In genomic region chr10:120246994-120247750, GRCm38 (mm10) we compare ENCODE assay signal across 8 mouse cellular contexts. TPM values are rescaled to one million over a fixed set of nuclear protein-coding genes. Genes with fewer than 3 reads are reported as not detected.
DNase-seq lines count a peak whose midpoint lies in the region; ATAC-seq and TF ChIP-seq lines count a peak whose summit lies in the region.

No protein-coding gene starts in this region.

- no peak for TF ChIP-seq POLR2A in cortical plate, adult 2 months (IDR thresholded peaks at IDR 0.05; ENCODE audit: extremely low read depth, insufficient read depth, low read length)

- H3K9me3 ChIP-seq in E14TG2a.4 (ENCODE audit: low read length), result no peaks in the 10 kb centered on the region

- no peaks in the 10 kb centered on the region for H3K36me3 ChIP-seq in E14TG2a.4 (ENCODE audit: insufficient read depth, low read length)

- peaks cover 10% of the 10 kb centered on the region for H3K4me1 ChIP-seq in E14TG2a.4 (replicated peaks; ENCODE audit: low read depth, low read length)
- no peaks in the 10 kb centered on the region for H3K4me1 ChIP-seq in cortical plate, adult 2 months (ENCODE audit: control insufficient read depth, insufficient read depth, low read length)

- peaks cover 8% of the 10 kb centered on the region; the same call in 1 of the 2 replicates for H3K27me3 ChIP-seq in E14TG2a.4 (ENCODE audit: insufficient read depth, low read length)

- H3K4me3 ChIP-seq in gastrocnemius, adult 2 months, result no peak overlapping the region
- H3K4me3 ChIP-seq in E14TG2a.4 (replicated peaks; ENCODE audit: low read length), result no peak overlapping the region
- no peak overlapping the region for H3K4me3 ChIP-seq in cortical plate, adult 2 months (ENCODE audit: insufficient read depth, low read length)

- H3K27ac ChIP-seq in gastrocnemius, adult 2 months, result no peak overlapping the region
- no peak overlapping the region for H3K27ac ChIP-seq in cortical plate, adult 2 months (ENCODE audit: insufficient read depth, low read length)

- peak; percentile 70 for TF ChIP-seq CTCF in gastrocnemius, adult 2 months (IDR thresholded peaks at IDR 0.05)
- peak; percentile 87 for TF ChIP-seq CTCF in E14TG2a.4 (conservative IDR thresholded peaks at IDR 0.05; ENCODE audit: low read length)
- peak; percentile 62 for TF ChIP-seq CTCF in cortical plate, adult 2 months (IDR thresholded peaks at IDR 0.05; ENCODE audit: extremely low read depth, insufficient read depth, low read length)

- intact Hi-C loops in gastrocnemius, adult 2 months (cut with DNase I), result no loop called here
- intact Hi-C loops in heart, postnatal 10 days (cut with DNase I), result loop anchor here (5.0 to 10.0 kb wide), 2 partner anchors 455 to 1008 kb away; no protein-coding TSS in a partner anchor

- peak; percentile 97 for ATAC-seq in megakaryocyte, adult 5-6 weeks (ENCODE audit: poor library complexity, severe bottlenecking)

- peak; percentile 22 for DNase-seq in gastrocnemius, adult 2 months
- no peak for DNase-seq in gastrocnemius, postnatal 4 days (ENCODE audit: low spot score in 2 of 2)
- DNase-seq in heart, postnatal 10 days, result peak; percentile 61 to 69
- DNase-seq in layer of hippocampus, postnatal 10 days (ENCODE audit: low spot score in 2 of 2), result peak; percentile 36 to 59
- peak; percentile 17 to 54 for DNase-seq in spleen, postnatal 10 days (ENCODE audit: low spot score in 2 of 2)

RNA-seq across cellular contexts. Expression of gene Llph, which starts 20.3 kb away (rescaled TPM):
- total RNA-seq in gastrocnemius, adult 2 months (2021), result 10 to 100 TPM; 17.0 to 17.2 TPM
- total RNA-seq in gastrocnemius, postnatal 4 days (2021), result 10 to 100 TPM; 18.9 to 19.6 TPM
- polyA plus RNA-seq in cortical plate, adult 2 months (2012; rRNA removed), result 41.3 and 43.6 TPM in 2 replicates
- 1 to 10 TPM; 7.8 to 8.3 TPM for total RNA-seq in heart, postnatal 10 days (2021)
- 10 to 100 TPM; 21.5 to 24.2 TPM for total RNA-seq in layer of hippocampus, postnatal 10 days (2021)
- total RNA-seq in megakaryocyte, adult 5-6 weeks (2015), result 41.4 and 49.0 TPM in 2 replicates
- 48.6 and 49.8 TPM in 2 replicates for total RNA-seq in megakaryocyte, adult 5-6 weeks (2017)

RNA-seq across cellular contexts. Expression of gene Irak3, which starts 45.2 kb away (rescaled TPM):
- 1 to 10 TPM; 2.6 to 2.7 TPM for total RNA-seq in gastrocnemius, adult 2 months (2021)
- total RNA-seq in gastrocnemius, postnatal 4 days (2021), result 1 to 10 TPM; 4.6 to 6.2 TPM
- polyA plus RNA-seq in cortical plate, adult 2 months (2012; rRNA removed), result 0.74 and 0.90 TPM in 2 replicates
- 1 to 10 TPM; 3.4 to 4.2 TPM for total RNA-seq in heart, postnatal 10 days (2021)
- total RNA-seq in layer of hippocampus, postnatal 10 days (2021), result under 1 TPM; 0.22 to 0.64 TPM
- total RNA-seq in megakaryocyte, adult 5-6 weeks (2015), result 75.8 and 77.8 TPM in 2 replicates
- 30.4 and 35.9 TPM in 2 replicates for total RNA-seq in megakaryocyte, adult 5-6 weeks (2017)

RNA-seq across cellular contexts. Expression of gene Tmbim4, which starts 45.8 kb away (rescaled TPM):
- total RNA-seq in gastrocnemius, adult 2 months (2021), result 10 to 100 TPM; 71.5 to 77.2 TPM
- 10 to 100 TPM; 67.2 to 69.4 TPM for total RNA-seq in gastrocnemius, postnatal 4 days (2021)
- polyA plus RNA-seq in cortical plate, adult 2 months (2012; rRNA removed), result 96.7 and 102 TPM in 2 replicates
- total RNA-seq in heart, postnatal 10 days (2021), result 100 to 1,000 TPM in 1 of 2 experiments, 10 to 100 TPM in 1; 97.7 to 106 TPM
- 10 to 100 TPM; 56.2 to 57.1 TPM for total RNA-seq in layer of hippocampus, postnatal 10 days (2021)
- total RNA-seq in megakaryocyte, adult 5-6 weeks (2015), result 91.3 and 112 TPM in 2 replicates
- total RNA-seq in megakaryocyte, adult 5-6 weeks (2017), result 97.0 and 100 TPM in 2 replicates

Comparison
In these comparisons a context has a peak if more than half of its experiments do, and no peak if none do; other contexts are left out.
1. DNase-seq: peak in gastrocnemius, adult 2 months (single experiment), heart, postnatal 10 days (2 of 2), layer of hippocampus, postnatal 10 days (2 of 2) and spleen, postnatal 10 days (2 of 2); none in gastrocnemius, postnatal 4 days (0 of 2).
2. RNA of gene Irak3, which starts 45.2 kb away (total RNA-seq): 30.4 to 77.8 TPM in megakaryocyte, adult 5-6 weeks; 4.6 to 6.2 TPM in gastrocnemius, postnatal 4 days, 3.4 to 4.2 TPM in heart, postnatal 10 days, 2.6 to 2.7 TPM in gastrocnemius, adult 2 months and 0.22 to 0.64 TPM in layer of hippocampus, postnatal 10 days; every median in the first group is over 4 times any median in the second.
3. Peak in every context shown above with its lines, with median percentiles within 50 percentile points of each other: CTCF ChIP-seq.